Mouse (Mus musculus): ENCODE results near the gene Gm13697. TPM values are rescaled to one million over a fixed set of nuclear protein-coding genes. Genes with fewer than 3 reads are reported as not detected.
"Not testable (repeated sequence)": the region's sequence is repeated elsewhere in the genome, so short reads cannot be mapped to it uniquely, and the experiment has no call there.

Gm13697 gene
- polyA plus RNA-seq (2012; rRNA removed), result 0.06 and 0.07 TPM in 2 replicates

DNA sequence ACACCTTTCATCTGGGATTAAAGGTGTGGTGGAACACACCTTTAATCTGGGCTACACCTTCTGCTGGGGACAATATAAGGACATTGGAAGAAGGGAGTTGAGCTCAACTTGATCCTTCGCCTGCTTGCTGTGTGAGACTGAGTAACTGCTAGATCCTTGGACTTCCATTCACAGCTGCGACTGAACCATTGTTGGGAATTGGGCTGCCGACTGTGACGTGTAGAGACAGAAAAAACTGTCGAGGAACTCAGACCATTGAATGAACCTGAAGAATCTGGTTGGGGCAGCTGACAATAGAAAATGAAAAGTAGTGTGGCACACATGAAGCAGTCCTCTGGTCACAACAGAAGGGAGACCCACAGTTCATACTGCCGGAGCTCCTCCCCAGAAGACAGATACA is at the start of gene Gm13697:
TSS of gene Gm13697 (plus strand) at position 301 of the 400 bp plus-strand sequence.
- not testable (repeated sequence) for H3K4me1 ChIP-seq (ENCODE audit: control insufficient read depth, insufficient read depth, low read length); H3K27me3 ChIP-seq (ENCODE audit: control insufficient read depth, insufficient read depth, low read length); H3K27ac ChIP-seq (ENCODE audit: control insufficient read depth, insufficient read depth, low read depth, low read length); H3K36me3 ChIP-seq (ENCODE audit: control insufficient read depth, insufficient read depth, low read length); H3K4me3 ChIP-seq (ENCODE audit: control insufficient read depth, low read depth, low read length)

DNA sequence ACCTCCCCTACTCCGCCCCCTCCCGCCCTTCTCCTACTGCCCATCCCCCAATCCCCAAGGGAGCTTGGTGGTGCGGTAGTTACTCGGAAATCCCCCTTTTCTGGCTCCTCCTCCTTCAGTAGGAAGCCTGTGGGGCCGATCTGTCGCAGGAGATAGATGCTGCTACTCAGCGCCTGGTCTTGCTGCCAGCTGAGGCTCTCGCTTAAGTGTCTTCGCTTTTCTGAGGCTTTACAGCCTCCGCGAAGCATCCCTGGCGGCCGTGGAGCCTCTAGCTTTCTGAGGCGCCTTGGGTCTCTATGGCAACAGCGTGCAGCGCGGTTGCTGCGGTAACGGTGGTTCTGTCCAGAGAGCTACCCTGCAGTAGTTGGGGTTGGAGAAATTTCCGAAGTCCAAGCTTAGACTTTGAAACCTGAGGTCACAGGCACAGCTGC is 43.6 kb upstream of the Gm13697 start, which contains the start of gene Zswim2:
TSS of gene Zswim2 (minus strand) at position 298 of the 431 bp plus-strand sequence.
- peak within 1 kb of the TSS; percentile 87 for H3K4me3 ChIP-seq (ENCODE audit: control insufficient read depth, low read depth, low read length)
- H3K4me1 ChIP-seq (ENCODE audit: control insufficient read depth, insufficient read depth, low read length), result peaks cover 4% of the 10 kb centered on the region
- H3K36me3 ChIP-seq (ENCODE audit: control insufficient read depth, insufficient read depth, low read length), result no peaks in the 10 kb centered on the region
- TF ChIP-seq POLR2A (IDR thresholded peaks at IDR 0.05; ENCODE audit: control insufficient read depth, low read depth, low read length) (peak; percentile 60; the same call in 1 of the 2 replicates), CTCF (IDR thresholded peaks at IDR 0.05; ENCODE audit: control insufficient read depth, insufficient read depth, insufficient replicate concordance, low read depth, low read length) (no peak)
- no peaks in the 10 kb centered on the region for H3K27me3 ChIP-seq (ENCODE audit: control insufficient read depth, insufficient read depth, low read length)
- H3K27ac ChIP-seq (ENCODE audit: control insufficient read depth, insufficient read depth, low read depth, low read length), result peak within 1 kb of the TSS; percentile 73

DNA sequence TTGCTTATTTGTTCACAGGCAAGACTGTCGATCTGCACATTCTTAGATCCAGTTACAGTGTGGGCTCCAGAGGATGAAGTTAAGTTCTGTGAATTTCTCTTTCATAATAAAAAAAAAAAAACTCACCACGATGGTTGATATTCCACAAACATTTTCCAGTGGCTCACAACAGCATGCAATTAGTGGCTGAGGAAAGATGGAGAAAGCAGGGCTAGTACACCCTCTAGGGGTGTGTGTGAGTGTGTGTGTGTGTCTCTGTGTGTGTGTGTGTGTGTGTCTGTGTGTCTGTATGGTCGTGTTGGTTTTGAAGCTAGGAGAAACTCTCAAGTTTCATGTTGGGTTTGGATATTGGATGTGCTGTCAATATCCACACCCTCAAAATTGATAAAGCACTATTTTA is 43.2 kb upstream of the Gm13697 start:
- H3K27me3 ChIP-seq (ENCODE audit: control insufficient read depth, insufficient read depth, low read length), result no peaks in the 10 kb centered on the region
- peaks cover 4% of the 10 kb centered on the region for H3K4me1 ChIP-seq (ENCODE audit: control insufficient read depth, insufficient read depth, low read length)
- TF ChIP-seq POLR2A (IDR thresholded peaks at IDR 0.05; ENCODE audit: control insufficient read depth, low read depth, low read length) (no peak), CTCF (IDR thresholded peaks at IDR 0.05; ENCODE audit: control insufficient read depth, insufficient read depth, insufficient replicate concordance, low read depth, low read length) (no peak)
- no peaks in the 10 kb centered on the region for H3K36me3 ChIP-seq (ENCODE audit: control insufficient read depth, insufficient read depth, low read length)
- no peak overlapping the region for H3K27ac ChIP-seq (ENCODE audit: control insufficient read depth, insufficient read depth, low read depth, low read length)
- peak overlapping the region; percentile 87 for H3K4me3 ChIP-seq (ENCODE audit: control insufficient read depth, low read depth, low read length)

DNA sequence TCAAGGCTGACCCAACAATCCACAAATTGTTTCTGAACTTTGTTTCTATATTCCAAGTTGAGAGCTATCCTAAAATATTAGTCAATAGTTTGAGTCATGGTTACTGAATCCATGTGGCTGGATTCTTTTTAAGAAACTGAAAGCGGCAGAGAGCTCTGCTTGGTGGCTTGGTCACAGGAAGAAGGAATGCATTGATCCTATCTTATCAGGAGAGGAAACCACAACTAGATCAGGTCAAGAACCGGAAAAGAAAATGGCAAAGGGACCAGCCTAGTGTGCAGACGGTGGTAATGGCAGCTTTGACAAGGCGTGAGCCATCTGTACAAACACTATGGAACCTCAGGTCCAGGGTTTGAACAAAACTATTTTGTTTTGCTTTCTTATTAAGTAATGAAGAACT is 42.8 kb upstream of the Gm13697 start:
- no peaks in the 10 kb centered on the region for H3K27me3 ChIP-seq (ENCODE audit: control insufficient read depth, insufficient read depth, low read length)
- no peaks in the 10 kb centered on the region for H3K36me3 ChIP-seq (ENCODE audit: control insufficient read depth, insufficient read depth, low read length)
- H3K27ac ChIP-seq (ENCODE audit: control insufficient read depth, insufficient read depth, low read depth, low read length), result no peak overlapping the region
- peaks cover 4% of the 10 kb centered on the region for H3K4me1 ChIP-seq (ENCODE audit: control insufficient read depth, insufficient read depth, low read length)
- TF ChIP-seq POLR2A (IDR thresholded peaks at IDR 0.05; ENCODE audit: control insufficient read depth, low read depth, low read length) (no peak), CTCF (IDR thresholded peaks at IDR 0.05; ENCODE audit: control insufficient read depth, insufficient read depth, insufficient replicate concordance, low read depth, low read length) (no peak)
- H3K4me3 ChIP-seq (ENCODE audit: control insufficient read depth, low read depth, low read length), result peak overlapping the region; percentile 55

DNA sequence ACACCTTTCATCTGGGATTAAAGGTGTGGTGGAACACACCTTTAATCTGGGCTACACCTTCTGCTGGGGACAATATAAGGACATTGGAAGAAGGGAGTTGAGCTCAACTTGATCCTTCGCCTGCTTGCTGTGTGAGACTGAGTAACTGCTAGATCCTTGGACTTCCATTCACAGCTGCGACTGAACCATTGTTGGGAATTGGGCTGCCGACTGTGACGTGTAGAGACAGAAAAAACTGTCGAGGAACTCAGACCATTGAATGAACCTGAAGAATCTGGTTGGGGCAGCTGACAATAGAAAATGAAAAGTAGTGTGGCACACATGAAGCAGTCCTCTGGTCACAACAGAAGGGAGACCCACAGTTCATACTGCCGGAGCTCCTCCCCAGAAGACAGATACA is 29.1 kb upstream of the Gm13697 start, which contains the start of gene Gm13698:
TSS of gene Gm13698 (plus strand) at position 301 of the 400 bp plus-strand sequence.
- not testable (repeated sequence) for H3K4me1 ChIP-seq (ENCODE audit: control insufficient read depth, insufficient read depth, low read length); H3K27me3 ChIP-seq (ENCODE audit: control insufficient read depth, insufficient read depth, low read length); H3K4me3 ChIP-seq (ENCODE audit: control insufficient read depth, low read depth, low read length); H3K36me3 ChIP-seq (ENCODE audit: control insufficient read depth, insufficient read depth, low read length); H3K27ac ChIP-seq (ENCODE audit: control insufficient read depth, insufficient read depth, low read depth, low read length)

DNA sequence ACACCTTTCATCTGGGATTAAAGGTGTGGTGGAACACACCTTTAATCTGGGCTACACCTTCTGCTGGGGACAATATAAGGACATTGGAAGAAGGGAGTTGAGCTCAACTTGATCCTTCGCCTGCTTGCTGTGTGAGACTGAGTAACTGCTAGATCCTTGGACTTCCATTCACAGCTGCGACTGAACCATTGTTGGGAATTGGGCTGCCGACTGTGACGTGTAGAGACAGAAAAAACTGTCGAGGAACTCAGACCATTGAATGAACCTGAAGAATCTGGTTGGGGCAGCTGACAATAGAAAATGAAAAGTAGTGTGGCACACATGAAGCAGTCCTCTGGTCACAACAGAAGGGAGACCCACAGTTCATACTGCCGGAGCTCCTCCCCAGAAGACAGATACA is 23.3 kb upstream of the Gm13697 start, which contains the start of gene Gm13693:
TSS of gene Gm13693 (plus strand) at position 301 of the 400 bp plus-strand sequence.
- H3K4me1 ChIP-seq (ENCODE audit: control insufficient read depth, insufficient read depth, low read length); H3K4me3 ChIP-seq (ENCODE audit: control insufficient read depth, low read depth, low read length); H3K36me3 ChIP-seq (ENCODE audit: control insufficient read depth, insufficient read depth, low read length); H3K27me3 ChIP-seq (ENCODE audit: control insufficient read depth, insufficient read depth, low read length); H3K27ac ChIP-seq (ENCODE audit: control insufficient read depth, insufficient read depth, low read depth, low read length): not testable (repeated sequence)

DNA sequence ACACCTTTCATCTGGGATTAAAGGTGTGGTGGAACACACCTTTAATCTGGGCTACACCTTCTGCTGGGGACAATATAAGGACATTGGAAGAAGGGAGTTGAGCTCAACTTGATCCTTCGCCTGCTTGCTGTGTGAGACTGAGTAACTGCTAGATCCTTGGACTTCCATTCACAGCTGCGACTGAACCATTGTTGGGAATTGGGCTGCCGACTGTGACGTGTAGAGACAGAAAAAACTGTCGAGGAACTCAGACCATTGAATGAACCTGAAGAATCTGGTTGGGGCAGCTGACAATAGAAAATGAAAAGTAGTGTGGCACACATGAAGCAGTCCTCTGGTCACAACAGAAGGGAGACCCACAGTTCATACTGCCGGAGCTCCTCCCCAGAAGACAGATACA is 17.5 kb upstream of the Gm13697 start, which contains the start of gene Gm13695:
TSS of gene Gm13695 (plus strand) at position 301 of the 400 bp plus-strand sequence.
- not testable (repeated sequence) for H3K27me3 ChIP-seq (ENCODE audit: control insufficient read depth, insufficient read depth, low read length); H3K27ac ChIP-seq (ENCODE audit: control insufficient read depth, insufficient read depth, low read depth, low read length)

DNA sequence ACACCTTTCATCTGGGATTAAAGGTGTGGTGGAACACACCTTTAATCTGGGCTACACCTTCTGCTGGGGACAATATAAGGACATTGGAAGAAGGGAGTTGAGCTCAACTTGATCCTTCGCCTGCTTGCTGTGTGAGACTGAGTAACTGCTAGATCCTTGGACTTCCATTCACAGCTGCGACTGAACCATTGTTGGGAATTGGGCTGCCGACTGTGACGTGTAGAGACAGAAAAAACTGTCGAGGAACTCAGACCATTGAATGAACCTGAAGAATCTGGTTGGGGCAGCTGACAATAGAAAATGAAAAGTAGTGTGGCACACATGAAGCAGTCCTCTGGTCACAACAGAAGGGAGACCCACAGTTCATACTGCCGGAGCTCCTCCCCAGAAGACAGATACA is 11.7 kb upstream of the Gm13697 start, which contains the start of gene Gm13696:
TSS of gene Gm13696 (plus strand) at position 301 of the 400 bp plus-strand sequence.
- H3K4me1 ChIP-seq (ENCODE audit: control insufficient read depth, insufficient read depth, low read length); H3K4me3 ChIP-seq (ENCODE audit: control insufficient read depth, low read depth, low read length); H3K27ac ChIP-seq (ENCODE audit: control insufficient read depth, insufficient read depth, low read depth, low read length); H3K36me3 ChIP-seq (ENCODE audit: control insufficient read depth, insufficient read depth, low read length); H3K27me3 ChIP-seq (ENCODE audit: control insufficient read depth, insufficient read depth, low read length): not testable (repeated sequence)

More for the DNA sequence above, 17.5 kb upstream of the Gm13697 start, which contains the start of gene Gm13695:
- not testable (repeated sequence) for H3K4me3 ChIP-seq (ENCODE audit: control insufficient read depth, low read depth, low read length); H3K4me1 ChIP-seq (ENCODE audit: control insufficient read depth, insufficient read depth, low read length); H3K36me3 ChIP-seq (ENCODE audit: control insufficient read depth, insufficient read depth, low read length)

DNA sequence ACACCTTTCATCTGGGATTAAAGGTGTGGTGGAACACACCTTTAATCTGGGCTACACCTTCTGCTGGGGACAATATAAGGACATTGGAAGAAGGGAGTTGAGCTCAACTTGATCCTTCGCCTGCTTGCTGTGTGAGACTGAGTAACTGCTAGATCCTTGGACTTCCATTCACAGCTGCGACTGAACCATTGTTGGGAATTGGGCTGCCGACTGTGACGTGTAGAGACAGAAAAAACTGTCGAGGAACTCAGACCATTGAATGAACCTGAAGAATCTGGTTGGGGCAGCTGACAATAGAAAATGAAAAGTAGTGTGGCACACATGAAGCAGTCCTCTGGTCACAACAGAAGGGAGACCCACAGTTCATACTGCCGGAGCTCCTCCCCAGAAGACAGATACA is 5.9 kb upstream of the Gm13697 start, which contains the start of gene Gm13694:
TSS of gene Gm13694 (plus strand) at position 301 of the 400 bp plus-strand sequence.
- not testable (repeated sequence) for H3K4me3 ChIP-seq (ENCODE audit: control insufficient read depth, low read depth, low read length); H3K36me3 ChIP-seq (ENCODE audit: control insufficient read depth, insufficient read depth, low read length); H3K4me1 ChIP-seq (ENCODE audit: control insufficient read depth, insufficient read depth, low read length); H3K27ac ChIP-seq (ENCODE audit: control insufficient read depth, insufficient read depth, low read depth, low read length); H3K27me3 ChIP-seq (ENCODE audit: control insufficient read depth, insufficient read depth, low read length)

DNA sequence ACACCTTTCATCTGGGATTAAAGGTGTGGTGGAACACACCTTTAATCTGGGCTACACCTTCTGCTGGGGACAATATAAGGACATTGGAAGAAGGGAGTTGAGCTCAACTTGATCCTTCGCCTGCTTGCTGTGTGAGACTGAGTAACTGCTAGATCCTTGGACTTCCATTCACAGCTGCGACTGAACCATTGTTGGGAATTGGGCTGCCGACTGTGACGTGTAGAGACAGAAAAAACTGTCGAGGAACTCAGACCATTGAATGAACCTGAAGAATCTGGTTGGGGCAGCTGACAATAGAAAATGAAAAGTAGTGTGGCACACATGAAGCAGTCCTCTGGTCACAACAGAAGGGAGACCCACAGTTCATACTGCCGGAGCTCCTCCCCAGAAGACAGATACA is 5.7 kb downstream of the Gm13697 start, which contains the start of gene Gm13691:
TSS of gene Gm13691 (plus strand) at position 301 of the 400 bp plus-strand sequence.
- not testable (repeated sequence) for H3K4me1 ChIP-seq (ENCODE audit: control insufficient read depth, insufficient read depth, low read length); H3K27ac ChIP-seq (ENCODE audit: control insufficient read depth, insufficient read depth, low read depth, low read length); H3K27me3 ChIP-seq (ENCODE audit: control insufficient read depth, insufficient read depth, low read length); H3K36me3 ChIP-seq (ENCODE audit: control insufficient read depth, insufficient read depth, low read length); H3K4me3 ChIP-seq (ENCODE audit: control insufficient read depth, low read depth, low read length)

DNA sequence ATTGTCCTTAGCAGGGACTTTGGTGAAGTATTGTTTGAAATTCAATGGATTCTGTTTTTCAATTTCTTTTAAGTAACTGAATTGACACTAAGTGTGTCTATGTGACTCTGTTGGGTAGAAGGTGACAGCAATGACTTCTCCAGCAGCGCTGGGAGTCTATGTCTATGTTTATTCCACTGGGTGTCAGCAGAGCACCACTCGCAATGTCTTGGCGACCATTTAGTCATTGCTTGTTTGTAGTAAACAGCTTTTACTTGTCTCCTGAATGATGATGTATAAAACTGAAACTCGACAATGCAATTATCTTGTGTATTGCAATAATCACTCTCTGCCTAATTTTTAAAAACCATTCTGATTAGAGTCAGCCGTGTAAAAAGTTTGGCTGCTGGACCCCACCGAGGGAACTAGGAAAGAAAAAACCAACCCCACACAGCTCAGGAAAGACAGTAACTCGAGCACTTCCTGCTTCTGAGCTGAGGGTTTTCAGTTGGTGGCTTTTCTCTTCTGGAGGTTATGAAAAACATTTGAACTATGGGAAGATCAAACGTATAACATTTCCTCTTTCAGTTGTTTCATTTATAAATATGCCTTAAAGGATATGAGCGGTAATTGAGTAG is 9.2 kb downstream of the Gm13697 start:
- not testable (repeated sequence) for H3K27ac ChIP-seq (ENCODE audit: control insufficient read depth, insufficient read depth, low read depth, low read length); H3K4me1 ChIP-seq (ENCODE audit: control insufficient read depth, insufficient read depth, low read length); H3K4me3 ChIP-seq (ENCODE audit: control insufficient read depth, low read depth, low read length); H3K36me3 ChIP-seq (ENCODE audit: control insufficient read depth, insufficient read depth, low read length); H3K27me3 ChIP-seq (ENCODE audit: control insufficient read depth, insufficient read depth, low read length)

Measured in testis, adult 2 months (tissue).